In genomic region chr4:83534024-83534423, GRCm38 (mm10) we compare ENCODE assay signal across 15 mouse cellular contexts.
"Had no signal": no experiment of that assay in that cellular context is flagged by ENCODE, and none has a peak within 500 bp of the region (broad histone marks: within the 10 kb centered on the region; RNA-seq: fewer than 3 reads in every experiment).

No protein-coding gene starts in this region.

- H3K9ac ChIP-seq: lung, embryonic 14.5 days; midbrain, embryonic 12.5 days; neural tube, embryonic 12.5 days; stomach, embryonic 15.5 days had no signal

- H3K9me3 ChIP-seq: midbrain, embryonic 10.5 days; midbrain, embryonic 12.5 days; neural tube, embryonic 12.5 days; stomach, embryonic 15.5 days had no signal

- H3K4me1 ChIP-seq: neural tube, embryonic 12.5 days; stomach, embryonic 15.5 days had no signal

- H3K4me2 ChIP-seq: lung, embryonic 14.5 days; midbrain, embryonic 12.5 days; neural tube, embryonic 12.5 days; stomach, embryonic 15.5 days had no signal

- ATAC-seq: midbrain, embryonic 16.5 days had no signal

- H3K27ac ChIP-seq: midbrain, embryonic 10.5 days; midbrain, embryonic 12.5 days; neural tube, embryonic 12.5 days; stomach, embryonic 15.5 days had no signal

- H3K4me3 ChIP-seq: midbrain, embryonic 10.5 days; midbrain, embryonic 12.5 days; myocyte; neural tube, embryonic 12.5 days; stomach, embryonic 15.5 days had no signal

- H3K36me3 ChIP-seq: midbrain, embryonic 10.5 days; midbrain, embryonic 12.5 days; neural tube, embryonic 12.5 days; stomach, embryonic 15.5 days had no signal

- DNase-seq: lung, adult 18-20 months; lung, embryonic 14.5 days; lung, postnatal 10 days; lung, postnatal 4 days; midbrain, embryonic 14.5 days; right cerebral cortex, postnatal 14 days; thymus, adult 18-20 months; thymus, postnatal 14 days; thymus, postnatal 36 days had no signal

- H3K27me3 ChIP-seq: midbrain, embryonic 12.5 days; neural tube, embryonic 12.5 days; stomach, embryonic 15.5 days had no signal
